Mouse (Mus musculus) liver, adult 2 months (tissue): ENCODE measurements around the gene Wdr19.

ENCODE experiments used
- CTCF ChIP-seq: fragments of 200-500 bp; IDR thresholded peaks from 2 replicates; pipeline ENCODE4 v1.5.1; 2011; ENCODE audit warnings: low read depth, low read length, control low read depth
- POLR2A ChIP-seq: fragments of 200-500 bp; IDR thresholded peaks from 2 replicates; pipeline ENCODE4 v1.6.1; 2011; ENCODE audit warnings: low read length, control low read depth; ENCODE audit not compliant: insufficient read depth; ENCODE audit errors: extremely low read depth

DNA sequence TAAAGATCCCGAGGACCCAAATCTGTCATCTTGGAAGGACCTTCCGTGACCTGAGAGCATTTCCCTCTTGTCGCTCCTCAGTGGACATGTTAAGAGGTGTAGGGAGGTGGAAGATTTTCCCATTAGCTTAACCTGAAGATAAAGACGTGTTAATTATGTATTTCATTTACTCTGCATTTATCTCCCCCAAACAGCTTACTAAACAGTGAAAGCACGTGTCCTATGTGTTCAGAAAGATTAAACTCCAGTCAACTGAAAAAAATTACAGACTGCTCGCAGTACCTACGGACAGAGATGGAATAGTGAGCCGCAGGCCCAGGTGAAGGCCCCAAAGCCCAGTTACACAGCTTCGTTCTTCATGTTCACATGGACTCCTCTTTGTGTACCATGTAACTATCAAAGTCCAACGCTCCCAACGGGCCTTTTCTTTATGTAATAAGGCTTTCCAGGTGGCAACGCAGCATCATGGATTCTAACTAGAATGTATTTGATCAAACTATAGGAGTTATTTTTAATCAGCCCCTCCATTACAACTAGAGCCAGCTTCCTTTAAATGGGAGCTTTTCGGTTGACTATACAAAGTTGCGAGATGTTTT, 58.5 kb downstream of the Wdr19 start:
- TF ChIP-seq POLR2A (no peak), CTCF (no peak)
